Mouse (Mus musculus): ENCODE results near the gene Phpt1. TPM values are rescaled to one million over a fixed set of nuclear protein-coding genes. Genes with fewer than 3 reads are reported as not detected.

Phpt1 gene
- polyA plus RNA-seq, 1 experiment from 2014 or later = 189 TPM

DNA sequence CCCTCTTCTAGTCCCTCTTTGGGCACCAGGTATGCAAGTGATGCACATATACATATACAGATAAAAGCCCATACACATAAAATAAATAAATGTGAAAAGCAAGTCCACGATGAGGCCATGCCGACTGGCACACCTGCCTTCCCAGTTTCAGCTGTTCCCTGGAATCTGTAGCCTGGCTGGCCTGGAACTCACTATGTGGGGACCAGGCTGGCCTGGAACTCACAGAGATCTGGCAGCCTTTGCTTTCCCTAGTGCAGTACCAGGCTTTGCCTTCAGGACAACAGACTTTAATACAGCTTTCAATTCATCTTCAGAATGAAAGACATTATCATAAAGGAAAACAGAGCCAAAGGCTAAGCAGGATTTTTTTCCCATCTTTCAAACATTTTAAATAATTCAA, 41.3 kb downstream of the Phpt1 start:
- H3K27me3 ChIP-seq = no peaks in the 10 kb centered on the region
- peaks cover 79% of the 10 kb centered on the region for H3K36me3 ChIP-seq (ENCODE audit: poor library complexity, severe bottlenecking)
- H3K4me3 ChIP-seq = no peak overlapping the region
- ATAC-seq = no peak
- no peaks in the 10 kb centered on the region for H3K9me3 ChIP-seq (replicated peaks)
- H3K27ac ChIP-seq = no peak overlapping the region
- H3K4me2 ChIP-seq = no peak overlapping the region
- H3K9ac ChIP-seq = no peak overlapping the region
- WGBS = 97% methylated on average over 2 of the region's 2 CpGs
- no peaks in the 10 kb centered on the region for H3K4me1 ChIP-seq

DNA sequence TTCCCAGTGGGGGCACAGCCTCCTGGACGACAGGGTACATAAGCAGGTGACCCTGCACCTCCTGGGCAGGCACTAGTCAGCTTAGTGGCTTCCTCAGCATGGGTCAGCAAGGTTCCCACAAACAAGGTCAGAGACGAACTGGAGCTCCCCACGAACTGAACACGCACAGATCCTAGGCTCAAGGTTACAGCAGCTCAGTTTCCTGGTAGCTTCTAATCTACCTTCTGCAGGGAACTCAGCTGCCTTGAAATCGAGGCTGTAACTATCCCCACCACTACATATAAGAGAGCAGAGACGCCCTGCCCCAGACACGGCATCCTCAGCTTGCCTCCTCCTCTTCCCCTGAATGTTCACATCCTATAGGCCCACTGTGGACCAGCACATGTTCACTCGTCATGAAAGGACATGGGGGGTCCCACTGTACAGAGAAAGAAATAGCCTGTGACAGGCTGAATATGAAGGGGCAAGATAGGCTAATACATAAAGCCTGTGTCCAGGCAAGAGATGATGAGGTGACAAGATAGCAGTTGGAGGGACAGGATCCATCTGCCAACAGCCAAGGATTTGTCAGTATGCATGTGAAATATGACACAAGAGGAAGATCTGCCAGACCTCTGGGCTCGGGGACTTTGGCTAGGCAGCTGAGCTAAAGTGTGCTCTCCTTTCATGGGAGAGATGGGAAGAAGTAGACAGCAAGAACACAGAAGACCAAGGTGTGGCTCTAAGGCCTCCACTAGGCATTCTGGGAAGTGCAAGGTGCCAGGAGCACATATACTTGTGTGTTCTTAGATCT, 48.3 kb downstream of the Phpt1 start:
- Histone ChIP-seq H3K9ac (no peak overlapping the region), H3K36me3 (ENCODE audit: poor library complexity, severe bottlenecking) (peaks cover 96% of the 10 kb centered on the region), H3K4me3 (no peak overlapping the region), H3K9me3 (replicated peaks) (no peaks in the 10 kb centered on the region), H3K4me1 (no peaks in the 10 kb centered on the region), H3K27me3 (no peaks in the 10 kb centered on the region), H3K27ac (no peak overlapping the region), H3K4me2 (no peak overlapping the region)
- no peak for ATAC-seq
- WGBS = 91% methylated on average over 9 of the region's 9 CpGs

Other genes with a start within 250 kb of the Phpt1 start
- gene Man1b1, start 242.9 kb downstream of the Phpt1 start, polyA plus RNA-seq (2015; fragmentation: Nextera tagmentation; extraction: Ambion mirVana) = 59.2 and 63.2 TPM in 2 replicates
- 22.8 and 23.3 TPM in 2 replicates for gene Dpp7, start 218.9 kb downstream of the Phpt1 start, polyA plus RNA-seq (2015; fragmentation: Nextera tagmentation; extraction: Ambion mirVana)
- 2.2 and 3.5 TPM in 2 replicates for gene Uap1l1, start 209.5 kb downstream of the Phpt1 start, polyA plus RNA-seq (2015; fragmentation: Nextera tagmentation; extraction: Ambion mirVana)
- 49.4 and 62.3 TPM in 2 replicates for gene Sapcd2, start 202.9 kb downstream of the Phpt1 start, polyA plus RNA-seq (2015; fragmentation: Nextera tagmentation; extraction: Ambion mirVana)
- gene Entpd2, start 179.3 kb downstream of the Phpt1 start, polyA plus RNA-seq (2015; fragmentation: Nextera tagmentation; extraction: Ambion mirVana) = 0.68 and 0.98 TPM in 2 replicates
- gene Npdc1, start 175.9 kb downstream of the Phpt1 start, polyA plus RNA-seq (2015; fragmentation: Nextera tagmentation; extraction: Ambion mirVana) = 287 and 315 TPM in 2 replicates
- 0.08 TPM in 1 of 2 replicates, not detected in the other for gene Fut7, start 152.0 kb downstream of the Phpt1 start, polyA plus RNA-seq (2015; fragmentation: Nextera tagmentation; extraction: Ambion mirVana)
- gene Abca2, start 146.5 kb downstream of the Phpt1 start, polyA plus RNA-seq (2015; fragmentation: Nextera tagmentation; extraction: Ambion mirVana) = 5.7 and 8.2 TPM in 2 replicates
- 2.4 and 3.2 TPM in 2 replicates for gene Clic3, start 118.4 kb downstream of the Phpt1 start, polyA plus RNA-seq (2015; fragmentation: Nextera tagmentation; extraction: Ambion mirVana)
- gene Paxx, start 114.1 kb downstream of the Phpt1 start, polyA plus RNA-seq (2015; fragmentation: Nextera tagmentation; extraction: Ambion mirVana) = 62.0 and 65.9 TPM in 2 replicates
- 7.6 and 9.7 TPM in 2 replicates for gene Ptgds, start 105.2 kb downstream of the Phpt1 start, polyA plus RNA-seq (2015; fragmentation: Nextera tagmentation; extraction: Ambion mirVana)
- not detected in 2 replicates for gene Lcn12, start 81.3 kb downstream of the Phpt1 start, polyA plus RNA-seq (2015; fragmentation: Nextera tagmentation; extraction: Ambion mirVana)
- gene Fbxw5, start 74.5 kb downstream of the Phpt1 start, polyA plus RNA-seq (2015; fragmentation: Nextera tagmentation; extraction: Ambion mirVana) = 97.9 and 103 TPM in 2 replicates
- 4.2 and 5.2 TPM in 2 replicates for gene C8g, start 73.5 kb downstream of the Phpt1 start, polyA plus RNA-seq (2015; fragmentation: Nextera tagmentation; extraction: Ambion mirVana)
- 30.9 and 33.3 TPM in 2 replicates for gene Traf2, start 28.3 kb downstream of the Phpt1 start, polyA plus RNA-seq (2015; fragmentation: Nextera tagmentation; extraction: Ambion mirVana)
- 383 and 401 TPM in 2 replicates for gene Edf1, start 17.4 kb downstream of the Phpt1 start, polyA plus RNA-seq (2015; fragmentation: Nextera tagmentation; extraction: Ambion mirVana)
- gene Mamdc4, start 379 bp downstream of the Phpt1 start, polyA plus RNA-seq (2015; fragmentation: Nextera tagmentation; extraction: Ambion mirVana) = 3.1 and 4.2 TPM in 2 replicates
- gene Ajm1, start 6.5 kb upstream of the Phpt1 start, polyA plus RNA-seq (2015; fragmentation: Nextera tagmentation; extraction: Ambion mirVana) = 2.2 and 3.4 TPM in 2 replicates
- 71.7 and 72.5 TPM in 2 replicates for gene Rabl6, start 33.3 kb upstream of the Phpt1 start, polyA plus RNA-seq (2015; fragmentation: Nextera tagmentation; extraction: Ambion mirVana)
- 0.11 and 0.32 TPM in 2 replicates for gene Ccdc183, start 42.5 kb upstream of the Phpt1 start, polyA plus RNA-seq (2015; fragmentation: Nextera tagmentation; extraction: Ambion mirVana)
- 14.3 and 16.2 TPM in 2 replicates for gene Tmem141, start 46.8 kb upstream of the Phpt1 start, polyA plus RNA-seq (2015; fragmentation: Nextera tagmentation; extraction: Ambion mirVana)
- gene Fcna, start 52.8 kb upstream of the Phpt1 start, polyA plus RNA-seq (2015; fragmentation: Nextera tagmentation; extraction: Ambion mirVana) = 0.92 and 1.2 TPM in 2 replicates
- gene Lcn8, start 77.9 kb upstream of the Phpt1 start, polyA plus RNA-seq (2015; fragmentation: Nextera tagmentation; extraction: Ambion mirVana) = not detected in 2 replicates
- gene Lcn5, start 82.7 kb upstream of the Phpt1 start, polyA plus RNA-seq (2015; fragmentation: Nextera tagmentation; extraction: Ambion mirVana) = not detected in 2 replicates
- gene Lcn6, start 101.6 kb upstream of the Phpt1 start, polyA plus RNA-seq (2015; fragmentation: Nextera tagmentation; extraction: Ambion mirVana) = not detected in 2 replicates
- not detected in 2 replicates for gene Lcn10, start 107.5 kb upstream of the Phpt1 start, polyA plus RNA-seq (2015; fragmentation: Nextera tagmentation; extraction: Ambion mirVana)
- not detected in 2 replicates for gene Obp2a, start 124.8 kb upstream of the Phpt1 start, polyA plus RNA-seq (2015; fragmentation: Nextera tagmentation; extraction: Ambion mirVana)
- 83.3 and 86.8 TPM in 2 replicates for gene Bmyc, start 131.5 kb upstream of the Phpt1 start, polyA plus RNA-seq (2015; fragmentation: Nextera tagmentation; extraction: Ambion mirVana)
- not detected in 2 replicates for gene Obp2b, start 161.8 kb upstream of the Phpt1 start, polyA plus RNA-seq (2015; fragmentation: Nextera tagmentation; extraction: Ambion mirVana)
- gene Lcn3, start 190.3 kb upstream of the Phpt1 start, polyA plus RNA-seq (2015; fragmentation: Nextera tagmentation; extraction: Ambion mirVana) = not detected in 2 replicates
- gene Lcn11, start 201.8 kb upstream of the Phpt1 start, polyA plus RNA-seq (2015; fragmentation: Nextera tagmentation; extraction: Ambion mirVana) = not detected in 2 replicates
- gene Gm13539, start 207.0 kb upstream of the Phpt1 start, polyA plus RNA-seq (2015; fragmentation: Nextera tagmentation; extraction: Ambion mirVana) = not detected in 2 replicates
- not detected in 2 replicates for gene Glt6d1, start 240.6 kb upstream of the Phpt1 start, polyA plus RNA-seq (2015; fragmentation: Nextera tagmentation; extraction: Ambion mirVana)
- not detected in 2 replicates for gene Lcn9, start 247.9 kb upstream of the Phpt1 start, polyA plus RNA-seq (2015; fragmentation: Nextera tagmentation; extraction: Ambion mirVana)

Data from forebrain, embryonic 13.5 days (tissue).